Mouse (Mus musculus) intestine, embryonic 16.5 days (tissue): ENCODE data around the gene Smim4. TPM values are rescaled to one million over a fixed set of nuclear protein-coding genes. Genes with fewer than 3 reads are reported as not detected.

Experiments
- ATAC-seq: fragments of 200-750 bp; cut with Nextera tagmentation; 2 replicates; pipeline ENCODE4 v1.8.0; 2017; ENCODE audit warnings: moderate TSS enrichment, moderate library complexity
- H3K27ac ChIP-seq: fragments of 300-500 bp; sonication (generic); 2 replicates; pipeline ENCODE4 v1.5.1; 2014; ENCODE audit warnings: mild to moderate bottlenecking, low read length
- H3K27me3 ChIP-seq: fragments of 300-500 bp; sonication (generic); replicated peaks from 2 replicates; pipeline ENCODE4 v1.6.1; 2014; ENCODE audit warnings: low read length, control low read depth, mixed read lengths; ENCODE audit not compliant: control insufficient read depth, insufficient read depth
- H3K36me3 ChIP-seq: fragments of 300-500 bp; sonication (generic); 2 replicates; pipeline ENCODE4 v1.6.1; 2014; ENCODE audit warnings: low read length, control low read depth; ENCODE audit not compliant: control insufficient read depth, insufficient read depth
- H3K4me1 ChIP-seq: fragments of 300-500 bp; sonication (generic); 2 replicates; pipeline ENCODE4 v1.6.1; 2014; ENCODE audit warnings: low read length, control low read depth, mixed read lengths; ENCODE audit not compliant: control insufficient read depth, insufficient read depth
- H3K4me2 ChIP-seq: fragments of 300-500 bp; sonication (generic); 2 replicates; pipeline ENCODE4 v1.6.1; 2014; ENCODE audit warnings: low read depth, low read length, control low read depth
- H3K4me3 ChIP-seq: fragments of 300-500 bp; sonication (generic); 2 replicates; pipeline ENCODE4 v1.5.1; 2014; ENCODE audit warnings: mild to moderate bottlenecking, low read length
- H3K9ac ChIP-seq: fragments of 300-500 bp; sonication (generic); 2 replicates; pipeline ENCODE4 v1.6.1; 2014; ENCODE audit warnings: low read depth, low read length
- H3K9me3 ChIP-seq: fragments of 300-500 bp; sonication (generic); 2 replicates; pipeline ENCODE4 v1.6.1; 2016; ENCODE audit warnings: low read length, control low read depth; ENCODE audit not compliant: control insufficient read depth
- WGBS: fragments of 180-500 bp; shearing (Covaris S2); extraction: QIAGEN DNeasy Blood & Tissue Kit; methylation state at CpG from one replicate; pipeline ENCODE4 v1.1.7; 2014; 5-methylcytosine and 5-hydroxymethylcytosine counted together
- polyA plus RNA-seq: library from polyadenylated mRNA; unstranded; fragments of >200 nt; fragmentation: Nextera tagmentation; extraction: Ambion mirVana; gene quantifications from 2 replicates; pipeline ENCODE4 v1.2.1, GENCODE M21; 2015

The Smim4 gene
- 87.6 and 92.2 TPM in 2 replicates for polyA plus RNA-seq

DNA sequence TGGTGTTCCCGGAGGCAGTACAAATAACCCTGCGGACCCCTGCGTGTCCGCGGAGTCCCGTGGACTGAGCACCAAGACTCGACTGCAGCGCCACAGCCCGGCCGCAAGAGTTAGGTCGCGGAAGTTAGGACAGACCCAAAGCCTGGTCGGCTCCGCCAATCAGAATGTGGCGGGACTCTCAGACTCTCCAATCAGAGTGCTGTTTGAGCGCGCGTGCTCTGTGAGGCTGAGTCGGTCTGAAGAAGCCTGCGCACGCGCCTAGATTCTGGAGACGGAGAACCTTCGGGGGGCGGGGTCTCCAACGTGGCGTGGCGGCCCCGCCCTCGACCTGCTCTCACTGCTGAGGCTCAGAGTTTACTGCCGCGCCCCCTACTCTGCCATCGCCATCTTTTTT is at the start of gene Smim4:
Gene Smim4 (minus strand): TSS at position 131 of the 394 bp plus-strand sequence.
- Histone ChIP-seq H3K4me2 (peak within 1 kb of the TSS; percentile 77), H3K9ac (peak within 1 kb of the TSS; percentile 86), H3K27me3 (no peaks in the 10 kb centered on the region), H3K4me3 (peak within 1 kb of the TSS; percentile 76), H3K36me3 (no peaks in the 10 kb centered on the region; the same call in 1 of the 2 replicates), H3K9me3 (no peaks in the 10 kb centered on the region), H3K27ac (peak within 1 kb of the TSS; percentile 88), H3K4me1 (peaks cover 35% of the 10 kb centered on the region)
- peak; percentile 92 for ATAC-seq
- WGBS: 1% methylated on average over 33 of the region's 33 CpGs

DNA sequence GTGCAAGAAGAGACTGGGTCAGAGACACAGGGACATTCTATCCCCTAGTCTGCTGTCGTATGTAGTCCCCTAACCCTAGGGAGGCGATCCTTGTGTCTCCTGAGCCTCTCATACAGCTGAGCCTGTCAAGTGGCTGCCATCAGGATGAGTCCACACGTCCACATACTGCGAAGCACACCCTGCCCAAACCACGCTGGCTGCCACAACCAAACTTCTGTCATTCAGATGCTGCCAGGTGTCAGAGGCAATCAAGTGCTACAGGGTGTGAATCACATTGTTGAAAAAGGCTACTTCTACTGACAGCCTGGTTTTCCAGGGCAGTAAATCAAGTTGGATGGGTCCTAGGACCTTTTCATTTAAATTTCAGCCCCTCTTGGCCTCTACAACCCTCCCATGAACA is 49.0 kb upstream of the Smim4 start:
- no peak overlapping the region for H3K27ac ChIP-seq
- H3K9ac ChIP-seq: no peak overlapping the region
- WGBS: 92% methylated on average over 5 of the region's 5 CpGs
- no peaks in the 10 kb centered on the region for H3K27me3 ChIP-seq
- no peak for ATAC-seq
- peaks cover 41% of the 10 kb centered on the region for H3K36me3 ChIP-seq
- no peak overlapping the region for H3K4me3 ChIP-seq
- no peaks in the 10 kb centered on the region for H3K9me3 ChIP-seq
- H3K4me1 ChIP-seq: peaks cover 3% of the 10 kb centered on the region; the same call in 1 of the 2 replicates
- H3K4me2 ChIP-seq: no peak overlapping the region

DNA sequence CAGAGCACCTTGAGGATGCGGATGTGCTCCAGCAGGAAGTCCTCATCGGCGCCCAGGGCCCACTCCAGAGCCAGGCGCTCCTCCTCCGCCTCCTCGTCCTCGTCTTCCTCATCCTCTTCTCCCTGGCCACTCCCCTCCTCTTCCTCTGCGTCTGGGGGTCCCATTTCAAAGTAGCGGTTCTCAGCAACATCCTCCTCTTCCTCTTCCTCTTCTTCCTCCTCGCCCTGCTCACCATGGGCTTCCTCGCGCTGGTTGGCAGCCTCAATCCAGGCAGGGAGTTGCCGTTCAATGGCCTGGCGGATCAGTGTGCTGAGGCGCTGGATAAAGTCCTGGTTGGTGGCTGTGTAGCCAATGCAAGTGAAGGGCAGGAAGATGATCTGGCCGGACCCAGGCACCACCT is 48.5 kb upstream of the Smim4 start:
- H3K9me3 ChIP-seq: no peaks in the 10 kb centered on the region

DNA sequence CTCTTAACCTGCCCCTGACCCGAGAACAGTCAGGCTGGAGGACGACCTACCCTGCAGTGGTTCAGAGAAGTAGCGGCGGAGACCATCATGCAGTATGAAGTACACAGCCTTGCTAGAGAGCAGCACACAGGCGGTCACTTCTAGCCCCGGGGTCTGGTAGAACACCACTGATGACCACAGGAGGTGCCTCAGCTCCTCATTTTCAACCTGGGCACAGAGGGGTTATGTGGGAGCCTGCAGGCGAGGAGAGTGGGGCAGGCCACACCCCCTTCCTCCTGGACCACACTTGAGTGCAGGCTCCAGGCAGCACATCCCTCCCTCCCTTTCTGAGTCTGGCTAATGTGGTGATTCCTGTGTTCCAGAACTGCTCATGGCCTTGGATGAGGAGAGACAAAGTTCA is 44.8 kb upstream of the Smim4 start:
- Histone ChIP-seq H3K4me3 (no peak overlapping the region), H3K27me3 (no peaks in the 10 kb centered on the region), H3K4me2 (no peak overlapping the region), H3K9me3 (no peaks in the 10 kb centered on the region), H3K36me3 (peaks cover 45% of the 10 kb centered on the region), H3K4me1 (peaks cover 3% of the 10 kb centered on the region; the same call in 1 of the 2 replicates), H3K27ac (no peak overlapping the region), H3K9ac (no peak overlapping the region)
- 87% methylated on average over 7 of the region's 7 CpGs for WGBS
- ATAC-seq: no peak

More for the DNA sequence above, 48.5 kb upstream of the Smim4 start:
- Histone ChIP-seq H3K36me3 (peaks cover 40% of the 10 kb centered on the region), H3K9ac (no peak overlapping the region), H3K4me3 (no peak overlapping the region), H3K4me1 (peaks cover 3% of the 10 kb centered on the region; the same call in 1 of the 2 replicates), H3K27ac (no peak overlapping the region), H3K4me2 (no peak overlapping the region), H3K27me3 (no peaks in the 10 kb centered on the region)
- WGBS: 93% methylated on average over 16 of the region's 16 CpGs
- no peak for ATAC-seq

DNA sequence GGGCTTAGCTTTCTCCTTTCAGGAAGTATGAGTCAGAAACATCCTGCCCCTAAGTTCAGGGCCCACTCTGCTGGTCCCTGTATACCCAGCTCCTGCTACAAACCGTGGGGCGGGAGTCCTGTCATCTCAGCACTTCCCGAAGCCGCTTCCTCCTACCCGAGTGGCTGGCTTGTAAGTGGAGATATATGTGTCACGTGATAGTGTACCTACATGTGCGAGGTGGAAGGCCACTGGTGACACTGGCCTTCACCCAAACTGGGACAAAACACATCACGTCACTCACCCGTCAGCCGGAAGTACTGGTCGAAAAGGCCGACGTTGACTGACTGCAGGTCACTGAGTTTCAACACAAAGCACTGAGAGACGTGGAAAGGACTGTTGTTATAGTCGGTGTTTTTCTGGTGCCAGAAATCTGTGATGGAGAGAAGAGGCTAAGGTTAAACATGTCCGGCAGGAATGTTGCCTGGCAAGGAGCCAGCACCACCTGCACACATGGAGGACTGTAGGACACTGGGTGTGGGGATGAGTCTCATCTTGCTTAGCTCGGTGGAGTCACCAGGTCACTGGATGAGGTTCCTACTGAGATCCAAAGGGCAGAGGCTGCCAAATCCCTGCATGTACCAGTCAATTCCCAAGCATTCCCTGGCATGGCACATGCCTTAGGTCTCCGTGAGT is 44.2 kb upstream of the Smim4 start:
- Histone ChIP-seq H3K9me3 (no peaks in the 10 kb centered on the region), H3K36me3 (peaks cover 45% of the 10 kb centered on the region), H3K4me1 (peaks cover 3% of the 10 kb centered on the region; the same call in 1 of the 2 replicates), H3K27ac (no peak overlapping the region), H3K27me3 (no peaks in the 10 kb centered on the region), H3K4me3 (no peak overlapping the region), H3K9ac (no peak overlapping the region), H3K4me2 (no peak overlapping the region)
- ATAC-seq: no peak
- 81% methylated on average over 18 of the region's 18 CpGs for WGBS

DNA sequence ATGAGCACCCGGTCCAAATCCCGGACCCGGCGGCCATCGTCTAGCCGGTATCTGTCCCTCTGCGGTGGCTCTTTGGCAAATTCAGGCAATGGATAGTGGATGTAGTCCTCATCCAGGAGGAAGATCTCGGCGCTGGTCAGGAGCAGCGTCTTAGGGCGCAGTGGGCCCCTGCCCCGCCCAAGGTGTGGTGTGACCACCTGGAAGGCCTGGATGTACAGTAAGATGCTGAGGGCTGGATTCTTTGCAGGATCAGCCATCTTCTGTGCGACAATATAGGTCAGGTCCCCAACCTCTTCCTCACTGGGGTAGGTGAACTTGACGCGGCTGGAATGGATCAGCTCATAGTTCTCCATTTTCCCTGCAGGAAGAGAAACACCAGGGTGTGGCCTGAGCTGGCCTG is 43.1 kb upstream of the Smim4 start:
- H3K9ac ChIP-seq: no peak overlapping the region
- WGBS: 94% methylated on average over 15 of the region's 15 CpGs
- ATAC-seq: no peak
- H3K27me3 ChIP-seq: no peaks in the 10 kb centered on the region
- no peaks in the 10 kb centered on the region for H3K9me3 ChIP-seq
- peaks cover 38% of the 10 kb centered on the region for H3K36me3 ChIP-seq
- no peak overlapping the region for H3K4me2 ChIP-seq
- H3K4me1 ChIP-seq: peaks cover 3% of the 10 kb centered on the region; the same call in 1 of the 2 replicates
- H3K4me3 ChIP-seq: no peak overlapping the region
- H3K27ac ChIP-seq: no peak overlapping the region

DNA sequence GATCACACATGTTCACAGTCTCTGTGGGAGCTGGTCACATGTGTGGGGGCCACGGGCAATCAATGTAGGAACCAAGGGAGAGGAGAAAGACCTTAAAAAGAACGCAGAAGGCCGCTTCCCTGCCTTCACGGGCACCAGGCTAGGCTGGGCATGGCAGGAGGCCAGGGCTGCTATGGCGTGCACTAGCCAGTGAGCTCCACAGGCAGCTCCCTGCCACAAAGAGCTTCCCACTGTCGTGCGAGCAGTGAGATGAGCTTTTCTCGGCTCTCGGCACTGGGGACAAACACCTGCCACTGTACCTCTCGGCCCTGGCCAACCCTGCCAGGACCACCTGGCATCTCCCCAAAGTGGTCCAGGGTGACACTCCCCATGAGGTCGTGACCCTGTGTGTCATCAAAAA is 42.6 kb upstream of the Smim4 start:
- WGBS: 88% methylated on average over 11 of the region's 11 CpGs

DNA sequence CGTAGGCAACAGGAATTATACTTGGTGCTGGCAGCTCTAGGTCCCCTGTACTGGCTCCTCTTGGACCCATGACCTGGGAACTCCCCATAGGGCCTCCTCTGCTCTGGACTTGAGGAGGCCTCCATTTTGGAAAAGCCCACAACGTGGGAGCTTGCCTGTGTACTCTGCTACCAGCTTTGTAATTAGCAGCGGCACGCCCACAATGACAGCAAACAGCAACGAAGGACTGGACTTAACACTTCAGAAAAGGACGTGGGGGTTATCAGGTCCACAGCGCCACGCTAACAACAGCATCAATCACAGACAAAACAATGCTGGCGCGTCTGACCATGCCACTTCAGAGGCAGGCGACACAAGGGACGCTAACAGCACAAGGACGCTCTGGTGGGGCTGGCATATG is 42.2 kb upstream of the Smim4 start:
- ATAC-seq: no peak
- H3K9ac ChIP-seq: no peak overlapping the region
- H3K27me3 ChIP-seq: no peaks in the 10 kb centered on the region
- no peak overlapping the region for H3K4me3 ChIP-seq
- peaks cover 6% of the 10 kb centered on the region; the same call in 1 of the 2 replicates for H3K4me1 ChIP-seq
- no peak overlapping the region for H3K27ac ChIP-seq
- H3K9me3 ChIP-seq: no peaks in the 10 kb centered on the region
- no peak overlapping the region for H3K4me2 ChIP-seq
- 83% methylated on average over 13 of the region's 13 CpGs for WGBS
- peaks cover 30% of the 10 kb centered on the region for H3K36me3 ChIP-seq

More for the DNA sequence above, 42.6 kb upstream of the Smim4 start:
- H3K4me3 ChIP-seq: no peak overlapping the region
- no peaks in the 10 kb centered on the region for H3K9me3 ChIP-seq
- H3K4me2 ChIP-seq: no peak overlapping the region
- H3K4me1 ChIP-seq: peaks cover 5% of the 10 kb centered on the region; the same call in 1 of the 2 replicates
- H3K9ac ChIP-seq: no peak overlapping the region
- peaks cover 34% of the 10 kb centered on the region for H3K36me3 ChIP-seq
- H3K27ac ChIP-seq: no peak overlapping the region
- no peaks in the 10 kb centered on the region for H3K27me3 ChIP-seq
- ATAC-seq: no peak

DNA sequence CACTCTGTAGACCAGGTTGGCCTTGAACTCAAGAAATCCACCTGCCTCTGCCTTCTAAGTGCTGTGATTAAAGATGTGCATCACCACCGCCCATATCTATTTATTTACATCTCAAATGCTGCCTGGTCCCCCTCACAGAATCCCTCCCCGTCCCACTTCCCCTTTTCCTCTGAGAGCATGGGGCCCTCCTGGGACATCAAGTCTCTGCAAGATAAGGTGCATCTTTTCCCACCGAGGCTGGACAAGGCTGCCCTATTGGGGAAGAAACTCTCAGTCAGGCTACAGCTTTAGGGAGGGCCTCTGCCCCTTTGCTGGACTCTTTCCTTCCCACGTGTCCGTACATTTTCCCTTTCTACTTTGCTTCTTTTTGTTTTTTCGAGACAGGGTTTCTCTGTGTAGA is 40.8 kb upstream of the Smim4 start:
- peaks cover 6% of the 10 kb centered on the region; the same call in 1 of the 2 replicates for H3K4me1 ChIP-seq
- no peak for ATAC-seq
- no peaks in the 10 kb centered on the region for H3K27me3 ChIP-seq
- H3K4me3 ChIP-seq: no peak overlapping the region
- WGBS: 75% methylated on average over 6 of the region's 6 CpGs
- peaks cover 27% of the 10 kb centered on the region for H3K36me3 ChIP-seq
- H3K9ac ChIP-seq: no peak overlapping the region
- no peaks in the 10 kb centered on the region for H3K9me3 ChIP-seq
- no peak overlapping the region for H3K27ac ChIP-seq
- H3K4me2 ChIP-seq: no peak overlapping the region
